Mouse (Mus musculus) myocyte (in vitro differentiated cells): ENCODE measurements around the gene Lyz2. TPM values are rescaled to one million over a fixed set of nuclear protein-coding genes. Genes with fewer than 3 reads are reported as not detected.
"Not testable (repeated sequence)": the region's sequence is repeated elsewhere in the genome, so short reads cannot be mapped to it uniquely, and the experiment has no call there.

ENCODE experiments used
- H3K27me3 ChIP-seq: one replicate; pipeline ENCODE4 v1.6.1; 2011; ENCODE audit not compliant: control insufficient read depth, insufficient read depth, insufficient read length
- H3K36me3 ChIP-seq: one replicate; pipeline ENCODE4 v1.6.1; 2011; ENCODE audit not compliant: control insufficient read depth, insufficient read depth
- H3K4me2 ChIP-seq: one replicate; pipeline ENCODE4 v1.6.1; 2011; ENCODE audit warnings: low read depth, control low read depth
- H3K4me3 ChIP-seq: one replicate; pipeline ENCODE4 v1.5.1; 2011; ENCODE audit warnings: mild to moderate bottlenecking, control low read depth, moderate library complexity
- H3K79me2 ChIP-seq: one replicate; pipeline ENCODE4 v1.6.1; 2011; ENCODE audit not compliant: control insufficient read depth, insufficient read depth
- H3ac ChIP-seq: one replicate; pipeline ENCODE4 v1.6.1; 2011; ENCODE audit not compliant: control insufficient read depth, insufficient read length
- CEBPB ChIP-seq: IDR thresholded peaks from 2 replicates; pipeline ENCODE4 v1.6.1; 2011; ENCODE audit warnings: mild to moderate bottlenecking, moderate library complexity; ENCODE audit not compliant: poor library complexity, insufficient read depth, severe bottlenecking
- E2F4 ChIP-seq: IDR thresholded peaks from one replicate; pipeline ENCODE4 v1.6.1; 2011; ENCODE audit warnings: mild to moderate bottlenecking, control low read depth, moderate library complexity; ENCODE audit not compliant: insufficient read depth
- MAX ChIP-seq: IDR thresholded peaks from one replicate; pipeline ENCODE4 v1.6.1; 2011; ENCODE audit warnings: low read depth, mild to moderate bottlenecking, control low read depth
- MYOD1 ChIP-seq, 3 experiments: IDR thresholded peaks; one replicate each; pipeline ENCODE4 v1.6.1; 2011; ENCODE audit warnings: control low read depth in 2 of 3, low read depth in 2 of 3, mild to moderate bottlenecking in 2 of 3, moderate library complexity in 1 of 3; ENCODE audit not compliant: insufficient read length in 2 of 3, control insufficient read depth in 1 of 3
- MYOG ChIP-seq, 3 experiments: IDR thresholded peaks; one replicate each; pipeline ENCODE4 v1.6.1; 2011; ENCODE audit warnings: control low read depth in 2 of 3, low read depth in 2 of 3, mild to moderate bottlenecking in 2 of 3; ENCODE audit not compliant: insufficient read length in 2 of 3, control insufficient read depth in 1 of 3, insufficient read depth in 1 of 3
- POLR2A ChIP-seq: IDR thresholded peaks from one replicate; pipeline ENCODE4 v1.6.1; 2011; ENCODE audit warnings: low read depth, mild to moderate bottlenecking, control low read depth, moderate library complexity; ENCODE audit not compliant: insufficient read length
- POLR2AphosphoS2 ChIP-seq: IDR thresholded peaks from one replicate; pipeline ENCODE4 v1.6.1; 2011; ENCODE audit warnings: low read depth, control low read depth; ENCODE audit not compliant: insufficient read length
- REST ChIP-seq: IDR thresholded peaks from one replicate; pipeline ENCODE4 v1.6.1; 2011; ENCODE audit warnings: mild to moderate bottlenecking, control low read depth, moderate library complexity; ENCODE audit not compliant: insufficient read depth, insufficient read length
- SRF ChIP-seq: IDR thresholded peaks from one replicate; pipeline ENCODE4 v1.6.1; 2011; ENCODE audit warnings: low read depth; ENCODE audit not compliant: control insufficient read depth, insufficient read length
- TCF12 ChIP-seq: IDR thresholded peaks from one replicate; pipeline ENCODE4 v1.6.1; 2011; ENCODE audit warnings: mild to moderate bottlenecking, control low read depth; ENCODE audit not compliant: poor library complexity, insufficient read depth, severe bottlenecking
- TCF3 ChIP-seq: IDR thresholded peaks from one replicate; pipeline ENCODE4 v1.6.1; 2011; ENCODE audit warnings: low read depth, control low read depth; ENCODE audit not compliant: insufficient read length
- USF1 ChIP-seq: IDR thresholded peaks from one replicate; pipeline ENCODE4 v1.6.1; 2011; ENCODE audit warnings: low read depth, mild to moderate bottlenecking, control low read depth, moderate library complexity
- polyA plus RNA-seq: library from polyadenylated mRNA; unstranded; fragments of >200 nt; fragmentation: generic; extraction: Trizol; gene quantifications from one replicate; pipeline ENCODE4 v1.2.1, GENCODE M21; 2012; ENCODE audit warnings: missing spikeins

The Lyz2 gene
- polyA plus RNA-seq, 1 experiment = 0.08 TPM

DNA sequence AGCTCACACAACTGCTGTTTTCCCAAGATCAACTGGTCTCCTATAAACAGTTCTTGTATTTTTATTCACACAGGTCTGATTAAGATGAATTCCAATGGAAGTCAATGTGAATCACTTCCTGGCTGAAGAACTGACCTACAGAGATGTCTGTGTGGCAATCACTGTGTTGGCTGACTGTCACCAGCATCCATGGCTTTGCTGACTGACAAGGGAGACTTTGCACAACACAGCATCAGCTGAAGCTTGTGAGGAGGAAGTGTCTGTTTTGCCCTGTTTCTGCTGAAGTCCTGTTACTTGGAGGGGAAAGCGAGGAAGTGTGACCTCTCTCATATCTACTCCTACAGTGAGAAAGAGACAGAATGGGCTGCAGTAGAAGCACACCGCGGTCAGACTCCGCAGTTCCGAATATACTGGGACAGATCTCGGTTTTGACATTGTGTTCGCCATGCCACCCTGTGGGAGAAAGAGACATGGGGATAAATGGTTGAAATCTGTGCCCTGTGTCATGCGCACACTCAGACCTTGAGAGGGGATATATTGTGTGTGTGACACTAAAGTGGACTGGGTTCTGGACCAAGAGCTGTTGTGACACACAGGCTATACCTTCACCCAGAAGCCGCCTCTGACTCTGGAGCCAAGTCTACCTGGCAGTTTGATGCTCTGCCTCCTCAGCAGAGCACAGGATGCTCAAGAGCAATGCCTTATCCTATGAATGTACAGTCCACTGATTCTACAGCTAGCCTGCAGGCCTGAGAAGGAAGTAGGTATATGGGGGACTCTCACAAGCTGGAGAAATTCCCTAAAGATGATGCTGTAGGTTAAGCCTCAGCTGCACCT lies 6.3 kb upstream of the Lyz2 start:
- no peak overlapping the region for H3K4me2 ChIP-seq
- H3K36me3 ChIP-seq = no peaks in the 10 kb centered on the region
- no peak overlapping the region for H3K4me3 ChIP-seq
- no peak for TF ChIP-seq REST
- no peak for TF ChIP-seq TCF12
- TF ChIP-seq TCF3 = no peak
- TF ChIP-seq SRF = no peak
- no peak for TF ChIP-seq MYOD1 (IDR thresholded peaks at IDR 0.05; ENCODE audit: control insufficient read depth in 1 of 3, insufficient read length in 2 of 3, low read depth in 2 of 3)
- TF ChIP-seq CEBPB = no peak
- TF ChIP-seq MYOG (IDR thresholded peaks at IDR 0.05; ENCODE audit: control insufficient read depth in 1 of 3, insufficient read depth in 1 of 3, insufficient read length in 2 of 3, low read depth in 2 of 3) = no peak
- no peak for TF ChIP-seq POLR2AphosphoS2
- TF ChIP-seq POLR2A = no peak
- no peak for TF ChIP-seq E2F4
- no peak for TF ChIP-seq MAX
- TF ChIP-seq USF1 = no peak
- peaks cover 39% of the 10 kb centered on the region for H3K27me3 ChIP-seq
- H3ac ChIP-seq = no peak overlapping the region
- H3K79me2 ChIP-seq = no peaks in the 10 kb centered on the region

DNA sequence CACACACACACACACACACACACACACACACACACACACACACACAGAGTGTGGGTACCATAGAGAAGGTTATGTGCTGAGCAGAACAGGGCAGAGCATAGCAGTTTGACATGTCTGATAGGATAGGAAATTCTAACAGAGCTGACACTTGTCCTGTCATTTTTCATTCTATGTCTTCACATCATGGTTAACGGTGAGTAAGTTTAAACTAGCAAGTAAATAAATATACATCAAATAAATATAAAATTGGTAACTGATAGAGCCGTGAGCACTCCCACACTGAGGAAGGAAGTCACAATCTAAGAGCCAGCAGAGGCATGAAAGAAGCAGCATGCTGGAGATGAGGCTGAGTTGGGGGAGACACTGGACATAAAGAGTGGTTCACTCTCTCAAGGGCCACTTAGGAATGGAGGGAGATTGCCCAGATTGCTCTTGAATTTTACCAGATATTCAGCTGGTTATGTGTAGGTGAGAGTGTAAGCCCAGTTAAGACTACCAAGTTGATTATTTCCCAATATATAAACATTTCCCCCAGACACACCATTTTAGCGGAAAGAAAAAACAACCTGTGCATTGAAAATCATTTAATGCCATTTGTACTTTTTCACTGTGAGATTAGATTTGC lies 5.2 kb upstream of the Lyz2 start:
- H3K27me3 ChIP-seq = peaks cover 37% of the 10 kb centered on the region
- no peak overlapping the region for H3K4me2 ChIP-seq
- no peak overlapping the region for H3K4me3 ChIP-seq
- H3ac ChIP-seq = no peak overlapping the region
- H3K79me2 ChIP-seq = no peaks in the 10 kb centered on the region
- TF ChIP-seq CEBPB (no peak), SRF (no peak), MYOG (IDR thresholded peaks at IDR 0.05; ENCODE audit: control insufficient read depth in 1 of 3, insufficient read depth in 1 of 3, insufficient read length in 2 of 3, low read depth in 2 of 3) (no peak), TCF3 (no peak), POLR2A (no peak)
- H3K36me3 ChIP-seq = no peaks in the 10 kb centered on the region

DNA sequence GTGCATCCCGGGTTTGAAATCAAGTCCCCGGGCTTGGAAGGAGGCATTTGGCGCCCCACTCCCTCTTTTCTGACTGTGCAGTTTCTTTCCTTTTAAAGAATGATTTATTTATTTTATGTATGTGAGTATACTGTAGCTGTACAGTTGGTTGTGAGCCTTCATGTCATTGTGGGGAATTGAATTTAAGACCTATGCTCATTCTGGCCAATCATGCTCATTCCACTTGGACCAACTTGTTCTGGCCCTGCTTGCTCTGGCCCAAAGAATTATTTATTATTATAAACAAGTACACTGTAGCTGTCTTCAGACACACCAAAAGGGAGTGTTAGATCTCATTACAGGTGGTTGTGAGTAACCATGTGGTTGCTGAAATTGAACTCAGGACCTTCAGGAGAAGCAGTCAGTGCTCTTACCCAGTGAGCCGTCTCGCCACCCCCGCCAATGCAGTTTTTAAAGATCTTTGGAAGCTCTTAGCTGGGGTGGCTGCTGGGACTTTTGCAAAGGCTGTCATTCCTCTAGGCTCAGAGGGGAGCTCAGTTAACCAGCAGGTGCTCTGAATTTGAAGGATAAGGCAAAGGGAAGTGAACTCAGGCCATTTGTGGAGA lies 4.3 kb upstream of the Lyz2 start:
- no peaks in the 10 kb centered on the region for H3K36me3 ChIP-seq
- no peak overlapping the region for H3ac ChIP-seq
- TF ChIP-seq POLR2AphosphoS2 (no peak), SRF (no peak), MYOG (IDR thresholded peaks at IDR 0.05; ENCODE audit: control insufficient read depth in 1 of 3, insufficient read depth in 1 of 3, insufficient read length in 2 of 3, low read depth in 2 of 3) (no peak), REST (no peak)
- no peaks in the 10 kb centered on the region for H3K79me2 ChIP-seq
- peaks cover 31% of the 10 kb centered on the region for H3K27me3 ChIP-seq
- no peak overlapping the region for H3K4me3 ChIP-seq
- H3K4me2 ChIP-seq = no peak overlapping the region

DNA sequence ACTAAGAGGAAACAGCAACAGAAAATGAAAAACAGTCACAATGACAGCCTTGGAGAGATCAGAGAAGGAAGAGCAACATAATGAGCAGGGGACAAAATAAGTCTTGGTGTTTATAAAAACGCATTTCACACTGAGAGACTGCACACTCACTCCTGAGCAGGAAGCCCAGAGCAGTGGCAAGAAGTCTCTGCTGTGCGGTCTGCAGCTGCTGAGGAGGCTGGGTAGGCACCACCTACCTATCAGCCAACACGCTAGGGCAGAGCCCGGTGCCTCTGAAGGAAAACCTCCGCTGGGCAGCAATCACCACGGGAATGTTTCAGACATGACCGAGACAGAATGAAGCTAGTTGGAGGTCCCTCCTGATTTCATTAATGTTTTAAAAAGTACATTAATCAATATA lies 3.5 kb upstream of the Lyz2 start:
- H3K27me3 ChIP-seq = peaks cover 31% of the 10 kb centered on the region
- not testable (repeated sequence) for H3K36me3 ChIP-seq, H3ac ChIP-seq, H3K4me3 ChIP-seq, H3K4me2 ChIP-seq, H3K79me2 ChIP-seq

DNA sequence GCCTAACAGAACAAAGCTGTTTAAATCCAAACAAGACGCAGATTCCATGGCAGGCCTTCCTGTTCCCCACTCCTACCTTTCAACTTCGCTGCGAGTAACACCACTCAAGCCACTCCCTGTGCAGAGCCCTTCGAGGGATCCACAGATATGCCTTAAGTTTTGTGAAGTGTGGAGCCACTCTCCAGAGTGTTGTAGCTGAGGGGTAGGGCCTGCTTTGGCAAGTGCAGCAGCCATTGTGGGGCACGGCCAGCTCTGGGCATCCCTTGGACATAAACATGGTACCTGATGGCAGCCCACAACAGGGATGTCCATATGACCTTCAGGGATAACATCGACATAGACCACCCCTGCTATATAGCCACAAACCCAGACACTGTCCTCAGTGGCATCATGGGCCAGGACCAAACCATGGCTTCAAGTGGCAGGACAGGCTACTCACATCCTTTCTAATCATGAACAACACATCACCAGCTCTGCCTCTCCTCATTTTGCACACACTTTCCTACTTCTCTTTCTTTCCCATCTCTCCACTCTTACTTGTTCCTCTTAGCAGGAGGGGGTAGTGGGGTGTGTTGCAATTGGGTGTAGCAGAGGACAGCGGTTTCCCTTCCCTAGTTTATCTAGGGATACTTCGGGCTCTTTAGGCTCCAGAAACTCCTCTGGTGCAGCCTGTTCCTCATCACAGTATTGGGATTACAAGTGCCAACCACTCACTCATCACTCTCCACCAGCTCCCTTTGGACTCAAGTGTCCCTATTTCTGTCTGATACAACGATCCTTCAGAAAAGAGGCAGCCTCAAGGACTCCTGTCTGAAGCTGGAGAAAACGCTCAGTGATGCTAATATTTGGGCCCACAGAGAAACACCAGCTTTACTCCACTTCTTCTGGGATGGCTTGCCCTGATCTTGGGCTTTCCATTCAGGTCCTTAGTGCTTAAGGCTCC lies 2.7 kb upstream of the Lyz2 start:
- Histone ChIP-seq H3ac (no peak overlapping the region), H3K27me3 (peaks cover 35% of the 10 kb centered on the region), H3K4me3 (no peak overlapping the region), H3K4me2 (no peak overlapping the region), H3K79me2 (no peaks in the 10 kb centered on the region), H3K36me3 (no peaks in the 10 kb centered on the region)
- TF ChIP-seq USF1 (no peak), POLR2A (no peak), REST (no peak), E2F4 (no peak), MYOG (IDR thresholded peaks at IDR 0.05; ENCODE audit: control insufficient read depth in 1 of 3, insufficient read depth in 1 of 3, insufficient read length in 2 of 3, low read depth in 2 of 3) (no peak), MYOD1 (IDR thresholded peaks at IDR 0.05; ENCODE audit: control insufficient read depth in 1 of 3, insufficient read length in 2 of 3, low read depth in 2 of 3) (no peak), TCF12 (no peak), POLR2AphosphoS2 (no peak)
